Mouse (Mus musculus): ENCODE data around the gene Cux1.

Gene Cux1

DNA sequence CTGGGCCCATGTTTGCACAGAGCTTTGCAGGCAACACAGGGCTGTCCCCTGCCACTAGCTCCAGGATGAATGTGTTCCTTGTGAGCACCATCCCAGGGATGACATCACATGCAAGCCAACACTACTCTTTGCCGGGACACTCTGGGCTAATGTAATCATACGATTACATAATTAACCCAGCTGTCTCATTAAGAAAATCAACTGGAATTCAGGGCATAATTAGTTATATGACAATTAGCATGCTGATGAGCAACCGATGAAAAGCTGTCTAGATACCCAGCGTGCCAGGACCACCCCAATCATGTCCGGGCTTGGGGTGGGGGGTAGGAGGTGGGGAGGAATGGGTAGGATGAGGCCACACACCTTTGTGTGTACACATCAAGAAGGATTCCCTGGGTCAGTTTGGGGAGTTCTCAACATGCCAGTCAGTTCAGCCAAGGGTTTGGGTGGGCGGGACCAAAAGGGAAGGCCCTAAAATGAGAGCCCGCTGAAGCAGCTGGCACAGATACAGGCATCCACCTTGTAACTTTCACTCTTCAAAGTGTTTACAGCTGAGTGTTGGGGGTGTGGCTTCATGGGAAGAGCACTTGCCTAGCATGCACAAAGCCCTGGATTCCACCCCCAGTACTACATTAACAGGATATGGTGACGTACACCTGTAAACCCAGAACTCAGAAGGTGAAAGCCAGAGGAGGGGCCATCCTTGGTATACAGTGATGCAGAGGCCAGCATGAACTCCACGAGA is 184.9 kb downstream of the Cux1 start:
- DNase-seq (ENCODE audit: low spot score in 2 of 2), result no peak

DNA sequence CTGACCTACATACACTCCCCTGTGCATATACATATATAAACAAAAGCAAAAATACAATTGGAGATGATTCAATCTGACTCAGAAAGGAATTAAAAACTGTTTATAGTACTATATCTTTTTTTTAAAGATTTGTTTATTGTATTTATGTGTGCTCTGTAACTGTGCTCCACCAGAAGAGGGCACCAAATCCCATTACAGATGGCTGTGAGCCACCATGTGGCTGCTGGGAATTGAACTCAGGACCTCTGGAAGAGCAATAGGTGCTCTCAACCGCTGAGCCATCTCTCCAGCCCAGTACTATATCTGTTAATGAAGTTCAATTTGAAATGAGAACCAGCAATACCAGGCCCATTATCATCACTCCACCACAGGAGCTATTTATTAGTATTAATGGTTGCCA is 187.9 kb downstream of the Cux1 start:
- DNase-seq (ENCODE audit: low spot score in 2 of 2), result no peak

DNA sequence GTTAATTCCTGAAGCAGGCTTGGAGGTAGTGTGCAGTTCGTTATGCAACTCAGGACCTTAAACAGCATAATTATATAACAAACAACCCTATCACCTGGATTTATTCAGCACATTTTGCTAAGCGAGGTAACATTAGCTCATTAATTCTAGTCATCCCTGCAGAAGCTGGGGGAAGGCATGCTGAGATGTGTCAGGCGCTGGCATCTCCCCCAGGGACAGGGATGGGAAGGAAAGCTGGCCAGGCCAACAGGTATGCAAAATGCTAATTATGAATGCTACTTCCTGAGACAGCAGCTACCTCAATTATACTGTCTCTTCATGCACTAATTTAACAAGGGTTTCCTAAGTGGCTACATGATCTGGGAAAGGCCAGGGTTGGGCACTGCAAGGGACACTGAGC is 190.2 kb downstream of the Cux1 start:
- no peak for DNase-seq (ENCODE audit: low spot score in 2 of 2)

DNA sequence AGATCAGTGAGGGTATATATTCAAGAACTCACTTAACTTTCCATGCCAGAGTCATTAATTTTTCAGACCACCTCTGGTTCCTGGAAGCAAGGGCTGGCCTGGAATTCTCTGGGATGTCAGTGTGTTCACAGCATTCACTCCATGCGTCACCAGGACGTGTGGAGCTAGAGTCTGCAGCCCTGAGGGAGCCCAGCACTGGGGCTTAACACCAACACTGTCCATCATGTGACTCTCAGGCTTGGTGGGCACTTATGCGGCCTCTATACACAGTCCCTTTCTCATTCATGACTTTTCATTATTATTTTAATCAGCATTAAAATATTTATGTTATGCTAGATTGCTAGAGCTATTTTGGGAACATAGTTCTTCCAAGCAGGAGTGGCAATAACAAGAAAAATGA is 191.9 kb downstream of the Cux1 start:
- DNase-seq (ENCODE audit: low spot score in 2 of 2), result no peak

DNA sequence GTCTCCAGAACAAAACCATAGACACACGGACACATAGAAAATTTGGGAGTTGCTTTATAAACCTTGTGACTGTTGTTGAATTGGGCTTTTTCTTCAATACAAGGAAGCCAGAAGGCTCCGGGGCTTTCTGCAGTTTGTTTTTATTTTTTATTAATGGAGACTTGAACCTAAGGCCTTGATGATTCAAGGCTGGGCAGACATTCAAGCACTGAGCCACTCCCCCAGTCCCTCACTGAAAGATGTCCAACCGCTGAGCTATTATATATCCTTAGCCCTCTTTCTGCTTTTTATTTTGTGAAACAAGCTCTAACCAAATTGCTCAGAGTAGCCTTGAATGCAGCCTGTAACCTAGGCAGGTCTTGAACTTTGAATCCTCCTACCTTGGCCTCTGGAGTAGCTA is 195.0 kb downstream of the Cux1 start:
- no peak for DNase-seq (ENCODE audit: low spot score in 2 of 2)

DNA sequence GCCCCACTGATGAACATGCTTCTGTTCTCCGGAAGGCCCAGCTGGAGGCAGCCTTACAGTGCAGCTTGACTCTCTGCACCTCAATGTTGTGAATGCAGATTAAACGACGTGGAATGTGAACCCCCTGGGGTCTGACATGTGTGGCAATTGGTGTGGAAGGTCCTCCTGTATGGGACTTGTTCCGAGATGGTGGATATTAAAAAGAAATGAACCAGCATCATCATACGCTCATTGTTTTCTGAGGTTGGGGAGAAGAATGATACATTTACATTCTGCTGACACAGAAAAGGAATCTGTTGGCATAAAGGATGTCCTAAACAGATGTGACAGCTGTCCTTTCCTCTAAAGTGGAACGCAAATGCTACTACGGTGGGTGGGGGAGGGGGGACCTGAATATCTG is 203.9 kb downstream of the Cux1 start:
- DNase-seq (ENCODE audit: low spot score in 2 of 2), result no peak

DNA sequence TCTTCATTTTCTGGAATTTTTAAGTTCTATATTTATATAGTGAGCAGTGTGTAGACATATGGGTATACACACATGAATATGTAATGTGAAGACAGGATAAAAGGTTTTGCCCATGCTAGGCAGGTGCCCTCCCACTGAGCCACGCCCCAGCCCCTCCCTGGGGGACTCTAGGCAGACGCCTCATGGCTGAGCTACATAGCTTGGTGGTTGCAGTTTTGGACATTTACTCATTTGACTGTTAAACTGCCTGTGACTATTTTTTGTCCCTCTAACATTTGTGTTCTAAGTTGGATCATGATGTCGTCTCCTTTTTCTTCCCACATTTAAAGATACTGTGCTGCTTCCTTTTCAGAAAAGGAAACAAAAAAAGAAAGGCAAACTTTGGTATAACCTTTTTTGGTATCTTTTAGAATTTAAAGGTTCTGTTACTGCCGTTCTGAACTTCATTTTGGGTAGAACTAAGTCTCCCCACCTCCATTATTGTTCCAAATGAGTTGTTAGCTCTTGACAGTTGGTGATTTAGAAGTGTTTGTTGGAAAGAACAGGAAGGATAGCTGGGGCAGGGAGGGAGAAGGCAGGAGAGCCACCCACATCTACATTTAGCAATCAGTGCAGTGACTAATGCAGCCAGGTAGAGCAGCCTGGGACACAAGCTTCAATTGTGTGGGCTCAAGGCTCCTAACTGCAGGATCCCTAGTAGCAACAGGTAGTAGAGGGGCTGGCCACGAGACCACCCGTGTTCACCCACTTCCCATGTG is 204.6 kb downstream of the Cux1 start:
- no peak for DNase-seq (ENCODE audit: low spot score in 2 of 2)

DNA sequence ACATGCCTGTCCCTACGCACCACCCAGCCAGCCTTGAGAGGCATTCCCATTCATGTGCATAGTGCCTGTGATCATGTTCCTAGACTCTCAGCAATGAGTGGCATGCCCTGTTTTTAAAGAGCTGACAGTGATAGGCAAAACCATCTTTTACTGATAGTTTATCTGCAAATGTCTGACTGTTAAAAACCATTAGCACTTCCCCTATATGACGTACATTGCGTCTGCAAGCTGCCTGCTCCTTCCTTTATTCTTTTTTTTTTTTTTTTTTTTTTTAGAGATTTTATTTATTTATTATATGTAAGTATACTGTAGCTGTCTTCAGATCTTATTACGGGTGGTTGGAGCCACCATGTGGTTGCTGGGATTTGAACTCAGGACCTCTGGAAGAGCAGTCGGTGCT is 205.3 kb downstream of the Cux1 start:
- no peak for DNase-seq (ENCODE audit: low spot score in 2 of 2)

DNA sequence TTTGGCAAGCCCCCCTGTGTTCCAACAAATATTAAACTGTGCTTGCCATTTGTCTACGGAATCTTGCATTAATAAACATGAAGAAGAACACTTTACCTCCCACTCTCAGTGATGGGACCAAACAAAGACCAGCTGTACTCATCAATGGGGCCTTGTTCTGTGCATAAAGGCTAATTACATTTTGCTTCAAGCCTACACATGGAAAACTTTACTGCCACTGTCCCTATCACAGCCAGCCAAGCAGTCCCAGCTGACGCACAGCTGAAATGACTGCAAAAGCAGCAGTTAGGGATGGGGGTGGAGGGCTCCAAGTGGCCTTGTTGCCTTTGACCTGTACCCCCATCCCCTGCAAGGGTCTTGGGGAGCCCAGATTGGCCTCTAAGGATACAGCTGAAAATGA is 210.1 kb downstream of the Cux1 start:
- no peak for DNase-seq (ENCODE audit: low spot score in 2 of 2)

DNA sequence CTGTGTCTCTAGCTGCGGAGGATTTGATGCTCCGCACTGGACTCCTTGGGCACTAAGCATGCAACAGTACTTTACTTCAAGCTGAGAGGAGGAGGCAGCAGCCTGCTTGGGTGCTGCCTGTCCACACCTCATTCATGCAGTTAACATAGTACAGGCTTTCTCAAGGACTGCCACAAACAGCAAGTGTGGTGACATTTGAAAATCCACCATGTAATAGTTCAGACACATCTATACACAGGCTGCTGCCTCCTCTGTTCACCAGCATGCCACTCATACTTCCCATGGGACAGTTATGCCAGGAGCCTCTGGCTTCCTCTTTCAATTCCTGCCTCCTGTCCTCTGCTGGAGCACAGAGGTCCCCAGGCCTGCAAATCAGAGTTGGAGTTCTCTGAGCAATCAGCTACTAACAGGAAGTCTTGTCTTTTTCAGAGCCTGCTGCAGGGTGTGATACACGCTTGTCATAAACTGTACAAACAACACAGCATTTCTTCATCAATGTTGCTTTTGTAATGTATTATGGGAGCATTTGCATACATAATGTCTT is 211.6 kb downstream of the Cux1 start:
- no peak for DNase-seq (ENCODE audit: low spot score in 2 of 2)

DNA sequence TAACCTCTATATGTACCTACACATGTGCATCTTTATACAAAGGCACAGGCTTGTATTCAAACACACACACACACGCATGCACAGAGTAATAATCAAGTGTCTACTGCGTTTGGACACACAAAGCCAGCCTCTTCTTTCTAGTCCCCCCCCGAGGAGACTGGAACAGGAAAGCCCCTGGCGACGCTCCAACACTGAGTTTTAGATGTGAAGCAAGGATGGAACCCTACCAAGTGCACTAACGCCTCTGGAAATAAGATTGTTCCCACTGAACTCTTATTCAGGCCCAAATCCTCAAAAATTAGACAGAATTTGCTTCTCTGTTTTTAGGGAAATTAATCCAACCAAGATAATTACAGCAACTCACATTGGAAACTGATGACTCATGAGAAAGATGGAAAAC is 212.6 kb downstream of the Cux1 start:
- no peak for DNase-seq (ENCODE audit: low spot score in 2 of 2)

DNA sequence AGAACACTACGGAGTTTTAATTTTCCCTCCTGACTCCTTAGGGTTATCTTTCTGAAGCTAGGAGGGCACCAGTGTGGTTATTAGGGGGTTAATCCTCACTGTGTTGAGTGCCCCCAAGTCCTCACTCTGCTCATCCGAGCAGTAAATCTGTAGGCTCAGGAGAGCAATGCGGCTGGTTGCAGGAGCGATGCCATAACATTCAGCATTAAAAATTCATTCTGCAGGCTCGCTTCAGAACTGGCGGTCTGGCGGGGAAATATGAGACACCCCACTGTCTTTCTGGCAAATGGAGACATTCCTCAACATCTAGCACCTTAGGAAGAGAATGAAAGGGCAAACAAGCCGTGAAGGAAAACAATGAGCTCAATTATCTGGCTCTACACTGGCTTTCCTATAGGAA is 214.2 kb downstream of the Cux1 start:
- DNase-seq (ENCODE audit: low spot score in 2 of 2), result no peak

DNA sequence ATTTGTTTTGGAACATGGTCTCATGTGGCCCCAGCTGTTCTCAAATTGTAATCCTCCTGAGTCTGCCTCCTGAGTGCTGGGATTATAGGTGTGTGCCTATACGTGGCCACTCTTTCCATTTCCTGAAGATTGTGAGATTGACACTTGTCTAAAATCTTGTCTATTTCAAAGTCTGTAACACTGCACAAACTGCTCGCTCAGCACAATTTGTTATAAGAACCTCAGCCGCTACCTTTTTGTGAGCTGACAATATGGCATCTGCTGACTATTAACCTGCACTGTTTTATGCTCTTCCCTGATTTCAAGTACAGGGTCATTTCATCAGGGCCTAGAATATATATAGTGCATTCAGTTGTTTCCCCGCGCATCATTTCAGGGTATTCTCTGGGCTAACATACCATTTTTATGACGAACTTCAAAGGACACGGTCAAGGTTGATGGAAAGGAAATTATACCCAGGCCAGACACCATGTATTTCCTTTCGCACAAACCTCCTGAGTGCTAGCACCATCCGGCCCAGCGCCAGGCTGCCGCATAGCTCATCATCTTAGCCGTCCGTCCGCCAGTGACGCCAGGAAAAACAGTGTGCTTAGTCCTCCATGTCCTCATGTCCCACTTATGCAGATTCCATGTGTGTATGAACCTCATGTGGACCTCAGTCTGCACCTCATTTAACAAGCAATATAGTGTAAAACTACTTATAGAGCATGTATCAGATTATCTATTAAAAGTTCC is 224.0 kb downstream of the Cux1 start:
- no peak for DNase-seq (ENCODE audit: low spot score in 2 of 2)

DNA sequence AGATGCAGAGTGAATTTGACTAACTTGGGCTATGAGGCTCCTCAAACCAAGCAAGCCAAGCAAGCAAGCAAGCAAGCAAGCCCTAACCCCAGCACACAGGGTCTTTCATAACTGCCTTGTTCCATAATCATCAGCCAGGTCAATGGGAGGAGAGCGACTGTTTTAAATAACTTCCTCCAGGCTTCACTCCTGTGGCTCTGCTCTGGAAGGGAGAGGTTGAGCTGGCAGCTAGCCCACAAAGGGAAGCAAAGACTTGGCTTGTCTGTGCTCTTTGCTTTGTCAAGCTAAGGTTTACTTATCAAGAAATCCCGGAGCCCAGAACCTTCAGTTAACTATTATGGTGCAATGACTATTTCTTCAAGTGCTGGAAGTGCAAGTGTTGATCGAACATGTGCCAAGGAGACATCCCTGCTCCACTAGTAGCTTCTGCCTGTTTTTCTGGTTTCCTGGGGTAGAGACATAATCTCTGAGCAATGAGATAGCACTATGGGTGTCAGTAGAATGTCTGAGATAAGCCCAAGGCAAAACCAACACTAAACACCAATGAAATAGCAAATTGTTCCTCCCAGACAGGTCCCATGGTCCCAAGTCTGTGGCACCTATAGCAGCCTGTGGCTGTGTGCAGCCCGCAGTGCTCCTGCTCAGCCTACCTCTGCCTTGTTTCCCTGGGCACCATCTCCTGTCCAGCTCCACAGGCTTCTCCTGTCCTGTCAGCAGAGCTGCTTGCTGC is 230.3 kb downstream of the Cux1 start:
- no peak for DNase-seq (ENCODE audit: low spot score in 2 of 2)

DNA sequence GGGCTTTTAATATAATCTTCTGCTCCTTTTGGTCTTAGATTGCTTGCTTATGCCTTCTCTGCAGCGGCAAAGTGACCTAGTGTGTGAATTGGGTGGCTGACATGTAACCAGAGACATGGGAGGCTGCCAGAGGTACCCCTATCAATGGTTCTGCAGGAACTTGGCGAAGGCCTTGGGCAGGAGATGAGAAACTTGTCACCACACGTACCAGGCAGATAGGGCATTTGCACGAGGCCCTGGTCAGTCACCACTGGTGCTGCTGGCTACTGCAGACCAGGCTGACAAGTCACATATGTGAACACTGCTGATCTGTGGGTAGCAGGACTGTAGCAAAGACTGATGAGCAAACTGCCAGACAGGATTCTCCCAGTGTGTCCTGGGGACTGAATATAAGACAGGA is 231.6 kb downstream of the Cux1 start:
- DNase-seq (ENCODE audit: low spot score in 2 of 2), result no peak

DNA sequence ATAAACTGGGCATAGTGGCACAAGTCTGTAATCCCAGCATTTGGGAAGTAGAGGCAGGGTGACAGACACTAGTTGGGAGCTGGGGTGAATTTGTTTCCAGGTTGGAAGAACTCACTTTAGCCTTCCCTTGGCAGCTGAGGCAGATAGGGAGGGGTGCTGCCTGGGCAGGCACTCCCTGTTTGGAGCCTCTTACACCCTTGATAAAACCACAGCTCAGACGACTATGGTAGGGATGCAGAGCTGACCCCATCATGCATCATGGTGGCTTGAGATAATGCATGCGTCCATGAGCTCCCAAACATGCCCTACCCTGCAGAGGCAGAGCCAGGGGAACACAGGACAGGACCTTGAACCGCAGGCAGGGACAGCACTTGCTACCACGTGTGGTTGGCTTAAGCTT is 232.5 kb downstream of the Cux1 start:
- no peak for DNase-seq (ENCODE audit: low spot score in 2 of 2)

DNA sequence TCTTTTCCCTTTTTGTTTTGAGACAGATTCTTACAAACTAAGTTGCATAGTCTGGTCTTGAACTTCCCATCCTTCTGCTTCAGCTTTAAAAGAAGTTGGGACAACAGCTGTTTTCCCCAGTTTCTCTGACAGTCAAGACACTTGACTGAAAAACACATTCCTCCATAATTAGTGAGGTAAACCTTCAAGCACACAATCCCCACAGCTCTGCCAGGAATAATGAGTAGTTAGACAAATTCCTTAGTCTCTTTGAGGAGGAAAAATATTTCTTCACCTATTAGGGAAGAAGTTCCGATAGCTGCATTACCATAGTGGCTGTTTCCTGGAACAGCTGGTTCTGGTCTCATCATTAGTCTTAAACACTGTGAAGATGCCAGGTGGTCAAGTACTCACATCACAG is 233.2 kb downstream of the Cux1 start:
- DNase-seq (ENCODE audit: low spot score in 2 of 2), result no peak

DNA sequence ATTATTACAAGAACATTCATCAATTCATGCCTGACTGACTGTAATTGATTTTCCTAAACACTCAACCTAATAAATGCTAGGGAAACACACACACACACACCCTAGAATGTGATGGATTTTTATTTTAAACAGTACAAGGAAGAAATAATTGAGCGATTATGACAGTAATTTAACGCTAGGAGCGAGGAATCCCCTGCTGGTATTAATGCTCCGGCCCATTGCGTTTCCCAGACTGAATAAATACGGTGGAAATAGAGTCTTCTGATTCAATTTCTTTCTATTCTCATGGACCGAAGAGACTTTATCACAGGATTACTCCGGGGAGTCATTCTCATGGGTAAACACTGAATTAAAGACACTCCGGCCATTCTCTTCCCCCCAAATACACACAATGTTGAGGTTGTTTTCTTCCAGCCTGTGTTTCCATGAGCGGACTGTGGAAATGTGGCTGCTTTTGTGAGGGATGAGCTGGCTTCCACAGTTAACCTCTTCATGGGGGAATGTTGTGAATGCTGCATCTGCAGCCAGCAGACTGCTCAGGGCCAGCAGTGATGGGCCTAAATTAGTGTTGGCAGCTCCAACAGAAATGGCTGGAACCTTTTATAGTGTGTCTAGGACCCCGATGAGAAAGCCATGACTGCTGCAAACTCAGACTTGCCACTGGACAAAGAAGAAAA is 234.4 kb downstream of the Cux1 start:
- DNase-seq (ENCODE audit: low spot score in 2 of 2), result no peak

DNA sequence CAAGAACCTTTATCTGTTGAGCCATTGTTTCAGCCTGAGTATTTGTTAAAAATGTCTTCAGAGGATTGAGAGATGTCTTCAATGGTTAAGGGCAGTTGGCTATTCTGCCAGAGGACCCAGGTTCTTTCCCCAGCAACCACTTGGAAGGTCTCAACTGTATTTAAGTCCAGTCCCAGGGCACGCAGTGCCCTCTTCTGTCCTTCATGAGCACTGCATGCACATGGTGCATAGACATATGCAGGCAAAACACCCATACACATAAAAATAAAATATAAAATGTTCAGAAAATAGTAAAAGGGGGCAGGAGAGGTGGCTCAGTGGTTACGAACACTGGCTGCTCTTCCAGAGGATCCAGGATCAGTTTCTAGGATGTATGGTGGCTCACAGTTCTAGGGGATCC is 239.6 kb downstream of the Cux1 start:
- no peak for DNase-seq (ENCODE audit: low spot score in 2 of 2)

DNA sequence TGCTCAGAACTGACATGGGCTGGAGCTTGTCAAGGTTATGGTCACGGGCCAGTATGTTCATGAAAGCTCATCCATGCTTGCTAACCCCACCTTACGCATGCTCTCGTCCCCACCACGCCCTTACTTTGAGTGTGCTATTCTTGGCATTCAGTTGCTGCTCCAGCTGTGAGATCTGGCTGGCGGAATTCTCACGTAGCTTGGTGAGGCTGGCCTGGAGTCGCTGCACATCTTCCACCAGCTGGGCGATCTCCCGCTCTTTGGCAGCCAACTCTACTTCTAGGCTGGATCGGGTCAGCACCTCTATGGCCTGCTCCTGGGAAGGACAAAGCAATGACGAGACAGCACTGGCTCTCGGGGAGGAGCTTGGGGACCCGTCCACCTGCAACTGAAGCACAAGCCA is 240.7 kb downstream of the Cux1 start:
- no peak for DNase-seq (ENCODE audit: low spot score in 2 of 2)

DNA sequence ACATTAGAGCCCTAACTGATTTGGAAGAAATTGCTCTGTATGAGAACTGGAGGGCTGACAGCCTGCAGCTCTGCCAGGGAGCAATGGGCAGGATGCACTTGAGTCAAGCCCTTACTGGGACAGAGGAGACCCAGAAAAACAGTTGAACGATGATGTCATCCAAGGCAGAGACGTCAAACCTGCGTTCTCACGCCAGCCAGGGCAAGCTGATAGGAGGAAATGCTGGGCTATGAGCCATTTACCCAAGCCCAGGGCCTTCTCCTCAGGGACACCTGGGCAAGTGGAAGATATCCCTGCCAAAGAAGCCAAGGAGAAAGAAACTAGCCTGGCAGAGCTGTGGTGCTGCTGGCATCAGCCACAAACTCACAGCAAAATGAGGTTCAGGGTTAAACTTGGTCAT is 242.8 kb downstream of the Cux1 start:
- DNase-seq (ENCODE audit: low spot score in 2 of 2), result no peak
